ENCODE assay signal across 8 mouse cellular contexts in the genomic region with DNA sequence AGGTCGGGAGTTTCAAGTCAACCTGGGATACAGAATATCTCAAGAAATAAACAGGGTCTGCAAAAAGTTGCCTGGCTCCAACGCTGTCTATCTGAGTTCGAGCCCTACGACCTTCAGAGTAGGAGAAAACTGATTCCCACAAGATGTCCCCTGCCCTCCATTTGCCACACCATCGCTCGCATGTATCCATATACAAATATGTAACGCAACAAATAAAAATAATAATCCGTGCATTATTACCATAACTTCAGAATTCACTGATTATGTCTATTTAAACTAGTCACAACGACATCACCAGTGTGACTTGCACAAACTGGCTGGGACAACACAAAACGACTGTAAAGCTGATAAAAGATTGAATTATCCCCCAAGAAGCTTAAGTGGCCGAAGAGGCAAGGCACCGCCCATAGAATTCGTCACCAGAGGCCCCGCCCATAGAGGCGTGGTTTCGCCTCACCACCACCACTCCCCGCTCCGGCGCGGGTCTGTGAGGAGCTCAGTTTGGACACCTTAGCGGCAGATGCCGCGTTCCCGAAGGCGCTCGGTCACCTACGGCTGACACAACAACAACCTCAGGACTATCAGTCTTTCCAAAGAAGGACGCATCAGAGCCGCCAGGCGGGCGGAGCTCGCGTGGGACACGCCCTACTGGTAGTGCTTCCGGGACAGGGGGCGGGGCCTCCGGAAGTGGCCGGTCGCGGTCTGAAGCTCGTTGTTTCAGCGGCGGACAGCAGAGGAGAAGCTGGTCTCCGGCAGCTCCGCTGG. TPM values are rescaled to one million over a fixed set of nuclear protein-coding genes. Genes with fewer than 3 reads are reported as not detected.
DNase-seq lines count a peak whose midpoint lies in the region; ATAC-seq and TF ChIP-seq lines count a peak whose summit lies in the region.

Ctr9 (plus strand) TSS at position 671 of the 765 bp plus-strand sequence.

- TF ChIP-seq CTCF in CH12.LX (conservative IDR thresholded peaks at IDR 0.05 in 1 of 2, IDR thresholded peaks at IDR 0.05 in 1 of 2; ENCODE audit: low read depth in 2 of 2, low read length in 2 of 2) = no peak
- TF ChIP-seq CTCF in heart, postnatal 0 days (IDR thresholded peaks at IDR 0.05; ENCODE audit: low read depth) = 0 out of 2 replicates have a peak, but pooled peaks have one; percentile 0
- TF ChIP-seq CTCF in testis, adult 2 months (IDR thresholded peaks at IDR 0.05; ENCODE audit: control insufficient read depth, insufficient read depth, insufficient replicate concordance, low read depth, low read length) = no peak

- no peak for TF ChIP-seq EP300 in CH12.LX (IDR thresholded peaks at IDR 0.05; ENCODE audit: low read length)
- TF ChIP-seq EP300 in heart, postnatal 0 days (IDR thresholded peaks at IDR 0.05; ENCODE audit: low read depth) = 0 out of 2 replicates have a peak, but pooled peaks have one; percentile 34

- peak within 1 kb of the TSS; percentile 80 for H3K27ac ChIP-seq in CH12.LX (ENCODE audit: insufficient read depth, low read depth)
- peak within 1 kb of the TSS; percentile 91 for H3K27ac ChIP-seq in forebrain, embryonic 12.5 days
- H3K27ac ChIP-seq in heart, postnatal 0 days (ENCODE audit: low read depth) = peak within 1 kb of the TSS; percentile 86
- H3K27ac ChIP-seq in liver, embryonic 16.5 days (ENCODE audit: low read length) = peak within 1 kb of the TSS; percentile 97
- H3K27ac ChIP-seq in neural tube, embryonic 13.5 days (replicated peaks) = peak within 1 kb of the TSS; percentile 95
- peak within 1 kb of the TSS; percentile 96 for H3K27ac ChIP-seq in testis, adult 2 months (ENCODE audit: control insufficient read depth, insufficient read depth, low read depth, low read length)

- TF ChIP-seq POLR2A in CH12.LX (IDR thresholded peaks at IDR 0.05; ENCODE audit: low read depth, low read length) = peak; percentile 93
- peak; percentile 92 for TF ChIP-seq POLR2A in testis, adult 2 months (IDR thresholded peaks at IDR 0.05; ENCODE audit: control insufficient read depth, low read depth, low read length)

- peak within 1 kb of the TSS; percentile 91 for H3K4me2 ChIP-seq in CH12.LX (ENCODE audit: insufficient read depth, low read depth, poor library complexity, severe bottlenecking)
- H3K4me2 ChIP-seq in forebrain, embryonic 12.5 days = peak within 1 kb of the TSS; percentile 68
- H3K4me2 ChIP-seq in heart, postnatal 0 days (ENCODE audit: low read depth, low read length) = peak within 1 kb of the TSS; percentile 80
- peak within 1 kb of the TSS; percentile 90 for H3K4me2 ChIP-seq in liver, embryonic 16.5 days (ENCODE audit: low read depth, low read length)
- peak within 1 kb of the TSS; percentile 91 for H3K4me2 ChIP-seq in neural tube, embryonic 13.5 days

- no peaks in the 10 kb centered on the region for H3K27me3 ChIP-seq in CH12.LX (replicated peaks)
- H3K27me3 ChIP-seq in forebrain, embryonic 12.5 days = no peaks in the 10 kb centered on the region
- H3K27me3 ChIP-seq in heart, postnatal 0 days (ENCODE audit: control insufficient read depth, insufficient read depth, low read length) = no peaks in the 10 kb centered on the region
- no peaks in the 10 kb centered on the region for H3K27me3 ChIP-seq in liver, embryonic 16.5 days (ENCODE audit: control insufficient read depth, insufficient read depth, low read depth, low read length)
- no peaks in the 10 kb centered on the region for H3K27me3 ChIP-seq in neural tube, embryonic 13.5 days
- H3K27me3 ChIP-seq in testis, adult 2 months (ENCODE audit: control insufficient read depth, insufficient read depth, low read length) = no peaks in the 10 kb centered on the region

- peak; percentile 86 for DNase-seq in CH12.LX (ENCODE audit: extremely low read depth)
- peak; percentile 84 for DNase-seq in c-Kit-positive CD71-positive TER-119-negative erythroid progenitor cells, embryonic 14.5 days (ENCODE audit: low read depth)
- peak; percentile 94 for DNase-seq in heart, postnatal 0 days (ENCODE audit: low spot score)
- DNase-seq in kidney, postnatal 4 days = peak; percentile 96 to 98

- no peak for TF ChIP-seq RAD21 in CH12.LX (IDR thresholded peaks at IDR 0.05; ENCODE audit: low read depth, low read length)

- H3K4me3 ChIP-seq in CH12.LX (replicated peaks in 1 of 3; ENCODE audit: low read depth in 2 of 3, low read length in 2 of 3, poor library complexity in 1 of 3) = peak within 1 kb of the TSS; percentile 73 to 94 (median 92)
- H3K4me3 ChIP-seq in forebrain, embryonic 12.5 days (replicated peaks) = peak within 1 kb of the TSS; percentile 87
- H3K4me3 ChIP-seq in heart, postnatal 0 days (ENCODE audit: low read depth, low read length) = peak within 1 kb of the TSS; percentile 82
- H3K4me3 ChIP-seq in liver, embryonic 16.5 days (ENCODE audit: low read depth, low read length) = peak within 1 kb of the TSS; percentile 98
- peak within 1 kb of the TSS; percentile 94 for H3K4me3 ChIP-seq in neural tube, embryonic 13.5 days
- H3K4me3 ChIP-seq in testis, adult 2 months (ENCODE audit: control insufficient read depth, low read depth, low read length) = peak within 1 kb of the TSS; percentile 98

- dilution Hi-C loops in CH12.LX (cut with MboI; ENCODE audit: extremely low pct_ligation_motif_present, extremely low pct_unique_long_range_greater_than_20kb, low sequenced_read_pairs) = no loop called here

- peak within 1 kb of the TSS; percentile 58 for H3K9ac ChIP-seq in CH12.LX (ENCODE audit: insufficient read depth, low read depth)
- H3K9ac ChIP-seq in forebrain, embryonic 12.5 days = peak within 1 kb of the TSS; percentile 74
- H3K9ac ChIP-seq in heart, postnatal 0 days (replicated peaks; ENCODE audit: low read depth, low read length) = peak within 1 kb of the TSS; percentile 64
- peak within 1 kb of the TSS; percentile 90 for H3K9ac ChIP-seq in liver, embryonic 16.5 days (ENCODE audit: low read depth, low read length)
- H3K9ac ChIP-seq in neural tube, embryonic 13.5 days = peak within 1 kb of the TSS; percentile 82

- H3K79me2 ChIP-seq in CH12.LX (replicated peaks; ENCODE audit: control insufficient read depth, extremely low read depth, insufficient read depth, poor library complexity, severe bottlenecking) = peaks cover 9% of the 10 kb centered on the region

- no peaks in the 10 kb centered on the region for H3K9me3 ChIP-seq in CH12.LX (replicated peaks; ENCODE audit: low read length)
- H3K9me3 ChIP-seq in forebrain, embryonic 12.5 days = no peaks in the 10 kb centered on the region
- no peaks in the 10 kb centered on the region for H3K9me3 ChIP-seq in heart, postnatal 0 days (replicated peaks; ENCODE audit: control insufficient read depth, low read length)
- no peaks in the 10 kb centered on the region for H3K9me3 ChIP-seq in liver, embryonic 16.5 days (replicated peaks; ENCODE audit: control insufficient read depth, low read length)
- H3K9me3 ChIP-seq in neural tube, embryonic 13.5 days = no peaks in the 10 kb centered on the region

- 7% methylated on average over 45 of the region's 45 CpGs for WGBS in forebrain, embryonic 12.5 days
- WGBS in heart, postnatal 0 days = 5% methylated on average over 45 of the region's 45 CpGs
- WGBS in liver, embryonic 16.5 days (ENCODE audit: insufficient replicate concordance) = 5% methylated on average over 45 of the region's 45 CpGs
- 6% methylated on average over 45 of the region's 45 CpGs for WGBS in neural tube, embryonic 13.5 days

- in situ Hi-C loops in CH12.LX (cut with MboI; ENCODE audit: low pct_ligation_motif_present, low pct_unique_long_range_greater_than_20kb, low sequenced_read_pairs) = no loop called here

- H3K4me1 ChIP-seq in CH12.LX (ENCODE audit: control insufficient read depth in 1 of 2, insufficient read depth in 2 of 2) = peaks cover 3 to 11% of the 10 kb centered on the region in 2 experiments; a peak in 2 of 4 replicates
- peaks cover 15% of the 10 kb centered on the region for H3K4me1 ChIP-seq in forebrain, embryonic 12.5 days
- peaks cover 9% of the 10 kb centered on the region for H3K4me1 ChIP-seq in heart, postnatal 0 days (ENCODE audit: control insufficient read depth, insufficient read depth)
- H3K4me1 ChIP-seq in liver, embryonic 16.5 days (ENCODE audit: control insufficient read depth, low read depth, low read length) = peaks cover 18% of the 10 kb centered on the region
- H3K4me1 ChIP-seq in neural tube, embryonic 13.5 days (replicated peaks) = peaks cover 33% of the 10 kb centered on the region
- H3K4me1 ChIP-seq in testis, adult 2 months (ENCODE audit: control insufficient read depth, insufficient read depth, low read length) = peaks cover 8% of the 10 kb centered on the region

- peak; percentile 98 for ATAC-seq in forebrain, embryonic 12.5 days (ENCODE audit: low FRiP score)
- ATAC-seq in heart, postnatal 0 days (ENCODE audit: insufficient read depth, low read depth) = peak; percentile 97
- peak; percentile 91 for ATAC-seq in liver, embryonic 16.5 days (ENCODE audit: low read depth)
- ATAC-seq in neural tube, embryonic 13.5 days (ENCODE audit: low read depth) = peak; percentile 97

- H3K36me3 ChIP-seq in CH12.LX (replicated peaks in 1 of 2; ENCODE audit: control insufficient read depth in 1 of 2, insufficient read depth in 1 of 2, low read length in 1 of 2) = peaks cover 4 to 21% of the 10 kb centered on the region in 2 experiments
- peaks cover 14% of the 10 kb centered on the region for H3K36me3 ChIP-seq in forebrain, embryonic 12.5 days (replicated peaks)
- H3K36me3 ChIP-seq in heart, postnatal 0 days (replicated peaks; ENCODE audit: control insufficient read depth, insufficient read depth, low read length) = peaks cover 20% of the 10 kb centered on the region
- H3K36me3 ChIP-seq in liver, embryonic 16.5 days (ENCODE audit: control insufficient read depth, insufficient read depth) = peaks cover 2% of the 10 kb centered on the region
- H3K36me3 ChIP-seq in neural tube, embryonic 13.5 days = peaks cover 28% of the 10 kb centered on the region; the same call in 1 of the 2 replicates
- H3K36me3 ChIP-seq in testis, adult 2 months (ENCODE audit: control insufficient read depth, insufficient read depth, low read length) = no peaks in the 10 kb centered on the region

TF ChIP-seq in CH12.LX, 34 proteins besides CTCF, POLR2A, EP300 and RAD21 (continues in another document):
- TF ChIP-seq KAT2A (IDR thresholded peaks at IDR 0.05; ENCODE audit: insufficient replicate concordance, low read length) (peak; percentile 85; the same call in 1 of the 2 replicates), ZKSCAN1 (IDR thresholded peaks at IDR 0.05; ENCODE audit: borderline replicate concordance, low read depth, low read length) (no peak), BHLHE40 (IDR thresholded peaks at IDR 0.05; ENCODE audit: low read depth, low read length) (no peak)

RNA-seq across cellular contexts. Expression of gene Ctr9, which starts in this region (rescaled TPM):
- total RNA-seq in CH12.LX (2012; rRNA removed) (27.4 and 29.7 TPM in 2 replicates), CH12.LX (2014; rRNA removed) (34.3 and 34.8 TPM in 2 replicates)
- 31.7 and 37.2 TPM in 2 replicates for polyA plus RNA-seq in CH12.LX (2012; ENCODE audit: insufficient read length, low read depth)
- 93.1 and 95.2 TPM in 2 replicates for polyA plus RNA-seq in forebrain, embryonic 12.5 days (2016; fragmentation: Nextera tagmentation; extraction: Ambion mirVana)
- total RNA-seq in heart, postnatal 0 days (2014; rRNA removed; ENCODE audit: low replicate concordance) = 11.6 and 17.0 TPM in 2 replicates
- polyA plus RNA-seq in heart, postnatal 0 days (2015; fragmentation: Nextera tagmentation; extraction: Ambion mirVana) = 26.2 and 30.4 TPM in 2 replicates
- 22.9 and 24.7 TPM in 2 replicates for polyA plus RNA-seq in liver, embryonic 16.5 days (2015; fragmentation: Nextera tagmentation; extraction: Ambion mirVana)
- polyA plus RNA-seq in neural tube, embryonic 13.5 days (2015; fragmentation: Nextera tagmentation; extraction: Ambion mirVana) = 87.8 and 91.8 TPM in 2 replicates
- polyA plus RNA-seq in testis, adult 2 months (2012; rRNA removed) = 17.3 and 19.3 TPM in 2 replicates

Comparison
In these comparisons a context has a peak if more than half of its experiments do, and no peak if none do; other contexts are left out.
1. Peak in every context shown above with its lines: DNase-seq, ATAC-seq, H3K4me3 ChIP-seq and H3K27ac ChIP-seq.